Mouse (Mus musculus) midbrain, embryonic 12.5 days (tissue): Measurements from ENCODE around the gene Zfp42. TPM values are rescaled to one million over a fixed set of nuclear protein-coding genes. Genes with fewer than 3 reads are reported as not detected.

Source experiments
- ATAC-seq: fragments of 200-750 bp; cut with Nextera tagmentation; 2 replicates; pipeline ENCODE4 v1.8.0; 2017; ENCODE audit warnings: low read depth, moderate TSS enrichment, moderate library complexity; ENCODE audit not compliant: low FRiP score
- H3K27ac ChIP-seq: fragments of 300-500 bp; sonication (generic); replicated peaks from 2 replicates; pipeline ENCODE4 v1.5.1; 2016; ENCODE audit warnings: mild to moderate bottlenecking
- H3K27me3 ChIP-seq: fragments of 300-500 bp; sonication (generic); 2 replicates; pipeline ENCODE4 v1.6.1; 2016; ENCODE audit warnings: mild to moderate bottlenecking
- H3K36me3 ChIP-seq: fragments of 300-500 bp; sonication (generic); 2 replicates; pipeline ENCODE4 v1.6.1; 2016
- H3K4me1 ChIP-seq: fragments of 300-500 bp; sonication (generic); 2 replicates; pipeline ENCODE4 v1.6.1; 2016
- H3K4me2 ChIP-seq: fragments of 300-500 bp; sonication (generic); replicated peaks from 2 replicates; pipeline ENCODE4 v1.6.1; 2016; ENCODE audit warnings: mild to moderate bottlenecking, moderate library complexity
- H3K4me3 ChIP-seq: fragments of 300-500 bp; sonication (generic); 2 replicates; pipeline ENCODE4 v1.5.1; 2016; ENCODE audit warnings: mild to moderate bottlenecking
- H3K9ac ChIP-seq: fragments of 300-500 bp; sonication (generic); replicated peaks from 2 replicates; pipeline ENCODE4 v1.6.1; 2016; ENCODE audit warnings: mild to moderate bottlenecking, moderate library complexity
- H3K9me3 ChIP-seq: fragments of 300-500 bp; sonication (generic); 2 replicates; pipeline ENCODE4 v1.6.1; 2016; ENCODE audit warnings: mild to moderate bottlenecking
- WGBS: fragments of 180-500 bp; shearing (Covaris S2); methylation state at CpG from one replicate; pipeline ENCODE4 v1.1.7; 2016; 5-methylcytosine and 5-hydroxymethylcytosine counted together
- polyA plus RNA-seq: library from polyadenylated mRNA; unstranded; fragments of >200 nt; fragmentation: Nextera tagmentation; extraction: Ambion mirVana; gene quantifications from 2 replicates; pipeline ENCODE4 v1.2.1, GENCODE M21; 2016

Zfp42 gene
- polyA plus RNA-seq, 1 experiment from 2014 or later: not detected

- Histone ChIP-seq H3K9ac (no peak overlapping the region), H3K27me3 (no peaks in the 10 kb centered on the region), H3K4me2 (no peak overlapping the region), H3K27ac (no peak overlapping the region), H3K4me3 (no peak overlapping the region), H3K36me3 (no peaks in the 10 kb centered on the region), H3K4me1 (no peaks in the 10 kb centered on the region), H3K9me3 (no peaks in the 10 kb centered on the region)
- ATAC-seq: no peak
- 90% methylated on average over 21 of the region's 21 CpGs for WGBS
Observed at GRCm38 (mm10) chr8:43295826-43296225, 11.0 kb downstream of the Zfp42 start.

DNA sequence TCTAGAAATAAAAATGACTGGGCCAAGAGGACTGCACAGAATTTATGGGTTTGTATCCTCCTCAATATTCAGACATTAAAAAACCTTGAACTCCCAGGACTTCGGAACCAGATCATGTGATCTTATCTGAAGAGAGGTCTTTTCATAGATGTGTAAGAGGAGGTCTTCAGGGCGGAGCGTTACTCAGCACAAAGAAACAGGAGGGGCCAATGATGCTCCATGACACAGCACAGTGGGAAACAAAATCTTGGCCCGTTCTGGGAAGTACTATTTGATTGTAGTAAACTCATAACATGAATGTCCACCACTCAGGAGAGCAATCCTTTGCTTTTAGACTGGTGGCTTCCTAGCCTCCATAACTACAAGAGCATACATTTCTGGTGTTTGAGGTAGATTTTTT lies 12.6 kb downstream of the Zfp42 start:
- H3K4me3 ChIP-seq: no peak overlapping the region
- no peaks in the 10 kb centered on the region for H3K27me3 ChIP-seq
- H3K36me3 ChIP-seq: no peaks in the 10 kb centered on the region
- no peak overlapping the region for H3K9ac ChIP-seq
- H3K4me1 ChIP-seq: no peaks in the 10 kb centered on the region
- no peaks in the 10 kb centered on the region for H3K9me3 ChIP-seq
- WGBS: 86% methylated on average over 4 of the region's 4 CpGs
- H3K27ac ChIP-seq: no peak overlapping the region
- no peak overlapping the region for H3K4me2 ChIP-seq
- ATAC-seq: no peak

GRCm38 (mm10) chr8:43290424-43291111 lies 16.2 kb downstream of the Zfp42 start:
- Histone ChIP-seq H3K36me3 (no peaks in the 10 kb centered on the region), H3K4me2 (no peak overlapping the region), H3K27ac (no peak overlapping the region), H3K9me3 (no peaks in the 10 kb centered on the region), H3K9ac (no peak overlapping the region), H3K27me3 (no peaks in the 10 kb centered on the region), H3K4me3 (no peak overlapping the region), H3K4me1 (no peaks in the 10 kb centered on the region)
- 91% methylated on average over 5 of the region's 5 CpGs for WGBS
- ATAC-seq: no peak

GRCm38 (mm10) chr8:43289781-43290180 lies 17.0 kb downstream of the Zfp42 start:
- no peak overlapping the region for H3K9ac ChIP-seq
- 93% methylated on average over 5 of the region's 5 CpGs for WGBS

GRCm38 (mm10) chr8:43288840-43289239 lies 17.9 kb downstream of the Zfp42 start:
- Histone ChIP-seq H3K27me3 (no peaks in the 10 kb centered on the region), H3K9me3 (no peaks in the 10 kb centered on the region), H3K4me3 (no peak overlapping the region), H3K36me3 (no peaks in the 10 kb centered on the region), H3K4me1 (no peaks in the 10 kb centered on the region), H3K4me2 (no peak overlapping the region), H3K27ac (no peak overlapping the region), H3K9ac (no peak overlapping the region)
- WGBS: 88% methylated on average over 1 of the region's 1 CpGs
- no peak for ATAC-seq

More at GRCm38 (mm10) chr8:43289781-43290180, 17.0 kb downstream of the Zfp42 start:
- ATAC-seq: no peak
- no peaks in the 10 kb centered on the region for H3K4me1 ChIP-seq
- H3K4me2 ChIP-seq: no peak overlapping the region
- no peaks in the 10 kb centered on the region for H3K27me3 ChIP-seq
- no peak overlapping the region for H3K27ac ChIP-seq
- no peaks in the 10 kb centered on the region for H3K36me3 ChIP-seq
- H3K4me3 ChIP-seq: no peak overlapping the region
- H3K9me3 ChIP-seq: no peaks in the 10 kb centered on the region

GRCm38 (mm10) chr8:43287456-43287855 lies 19.3 kb downstream of the Zfp42 start:
- no peak overlapping the region for H3K27ac ChIP-seq
- 97% methylated on average over 6 of the region's 6 CpGs for WGBS
- ATAC-seq: no peak

GRCm38 (mm10) chr8:43283231-43283630 lies 23.5 kb downstream of the Zfp42 start:
- H3K9ac ChIP-seq: no peak overlapping the region
- H3K4me3 ChIP-seq: no peak overlapping the region
- no peak for ATAC-seq
- no peaks in the 10 kb centered on the region for H3K4me1 ChIP-seq
- no peak overlapping the region for H3K27ac ChIP-seq
- H3K27me3 ChIP-seq: no peaks in the 10 kb centered on the region
- H3K9me3 ChIP-seq: no peaks in the 10 kb centered on the region
- 88% methylated on average over 7 of the region's 7 CpGs for WGBS
- H3K4me2 ChIP-seq: no peak overlapping the region
- no peaks in the 10 kb centered on the region for H3K36me3 ChIP-seq

More at GRCm38 (mm10) chr8:43287456-43287855, 19.3 kb downstream of the Zfp42 start:
- Histone ChIP-seq H3K9ac (no peak overlapping the region), H3K4me1 (no peaks in the 10 kb centered on the region), H3K27me3 (no peaks in the 10 kb centered on the region), H3K4me3 (no peak overlapping the region), H3K9me3 (no peaks in the 10 kb centered on the region), H3K4me2 (no peak overlapping the region), H3K36me3 (no peaks in the 10 kb centered on the region)

- no peak for ATAC-seq
- Histone ChIP-seq H3K4me1 (no peaks in the 10 kb centered on the region), H3K9ac (no peak overlapping the region), H3K27me3 (no peaks in the 10 kb centered on the region), H3K27ac (no peak overlapping the region), H3K9me3 (no peaks in the 10 kb centered on the region), H3K4me2 (no peak overlapping the region), H3K4me3 (no peak overlapping the region), H3K36me3 (no peaks in the 10 kb centered on the region)
- 59% methylated on average over 4 of the region's 4 CpGs for WGBS
Observed at GRCm38 (mm10) chr8:43278397-43278796, 28.4 kb downstream of the Zfp42 start.

DNA sequence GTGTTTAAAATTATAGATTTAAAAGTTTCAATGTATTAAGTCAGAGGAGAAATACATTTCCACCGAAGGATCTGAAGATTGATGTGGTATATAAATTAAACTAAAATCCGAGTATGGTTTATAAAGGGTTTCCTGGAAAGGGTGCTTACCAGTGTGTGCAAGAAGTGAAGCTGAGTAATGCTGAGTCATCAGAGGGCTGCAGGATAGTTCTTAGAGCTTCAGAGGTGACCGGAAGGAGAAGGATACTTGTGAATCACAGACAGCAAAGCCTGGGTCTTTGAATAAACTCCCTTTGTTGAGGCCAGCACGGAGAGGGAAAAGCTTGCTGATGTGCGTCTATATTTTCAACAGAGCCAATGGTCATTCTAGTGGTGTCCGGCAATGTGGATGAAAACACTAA lies 45.8 kb downstream of the Zfp42 start:
- no peak for ATAC-seq
- no peaks in the 10 kb centered on the region for H3K4me1 ChIP-seq
- H3K27ac ChIP-seq: no peak overlapping the region
- H3K36me3 ChIP-seq: no peaks in the 10 kb centered on the region
- H3K9ac ChIP-seq: no peak overlapping the region
- no peaks in the 10 kb centered on the region for H3K9me3 ChIP-seq
- H3K4me2 ChIP-seq: no peak overlapping the region
- H3K4me3 ChIP-seq: no peak overlapping the region
- 89% methylated on average over 6 of the region's 6 CpGs for WGBS
- no peaks in the 10 kb centered on the region for H3K27me3 ChIP-seq

- 97% methylated on average over 1 of the region's 1 CpGs for WGBS
- Histone ChIP-seq H3K4me3 (no peak overlapping the region), H3K36me3 (no peaks in the 10 kb centered on the region), H3K27me3 (no peaks in the 10 kb centered on the region), H3K9ac (no peak overlapping the region), H3K4me1 (no peaks in the 10 kb centered on the region), H3K9me3 (no peaks in the 10 kb centered on the region), H3K4me2 (no peak overlapping the region), H3K27ac (no peak overlapping the region)
- no peak for ATAC-seq
Observed at GRCm38 (mm10) chr8:43257886-43258285, 48.9 kb downstream of the Zfp42 start.

- no peaks in the 10 kb centered on the region for H3K27me3 ChIP-seq
- no peak overlapping the region for H3K4me3 ChIP-seq
- H3K9ac ChIP-seq: no peak overlapping the region
- H3K4me2 ChIP-seq: no peak overlapping the region
- H3K27ac ChIP-seq: no peak overlapping the region
- H3K9me3 ChIP-seq: no peaks in the 10 kb centered on the region
- no peaks in the 10 kb centered on the region for H3K4me1 ChIP-seq
- H3K36me3 ChIP-seq: no peaks in the 10 kb centered on the region
- 81% methylated on average over 6 of the region's 6 CpGs for WGBS
- no peak for ATAC-seq
Observed at GRCm38 (mm10) chr8:43255695-43256094, 51.1 kb downstream of the Zfp42 start.

DNA sequence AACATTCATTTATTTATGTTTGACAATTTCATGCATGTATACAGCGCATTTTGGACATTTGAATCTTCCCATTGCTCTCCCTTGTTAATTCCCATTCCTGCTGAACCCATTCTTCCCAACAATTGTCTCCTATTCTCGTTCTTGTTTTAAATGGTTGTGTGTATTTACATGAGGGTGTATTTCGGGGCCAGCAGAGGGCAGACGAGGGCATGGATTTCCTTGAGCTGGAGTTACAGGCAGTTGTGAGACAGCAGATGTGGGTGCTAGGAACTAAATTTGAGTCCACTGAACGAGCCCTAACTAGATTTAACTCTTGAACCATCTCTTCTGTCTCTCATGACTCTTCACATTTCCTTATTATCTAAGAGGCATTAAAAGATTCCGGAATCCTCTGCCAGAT lies 55.1 kb downstream of the Zfp42 start:
- H3K4me1 ChIP-seq: no peaks in the 10 kb centered on the region
- WGBS: 80% methylated on average over 6 of the region's 6 CpGs
- no peak for ATAC-seq

GRCm38 (mm10) chr8:43248707-43249106 lies 58.1 kb downstream of the Zfp42 start:
- Histone ChIP-seq H3K27ac (no peak overlapping the region), H3K9ac (no peak overlapping the region), H3K9me3 (no peaks in the 10 kb centered on the region), H3K4me1 (no peaks in the 10 kb centered on the region), H3K4me3 (no peak overlapping the region), H3K36me3 (no peaks in the 10 kb centered on the region), H3K27me3 (no peaks in the 10 kb centered on the region), H3K4me2 (no peak overlapping the region)
- no peak for ATAC-seq
- WGBS: 90% methylated on average over 8 of the region's 8 CpGs

More for the DNA sequence above, 55.1 kb downstream of the Zfp42 start:
- no peaks in the 10 kb centered on the region for H3K36me3 ChIP-seq
- H3K27ac ChIP-seq: no peak overlapping the region
- no peak overlapping the region for H3K9ac ChIP-seq
- no peaks in the 10 kb centered on the region for H3K27me3 ChIP-seq
- H3K9me3 ChIP-seq: no peaks in the 10 kb centered on the region
- H3K4me3 ChIP-seq: no peak overlapping the region
- H3K4me2 ChIP-seq: no peak overlapping the region
